Mouse (Mus musculus): ENCODE data around the gene Sacs.

Gene Sacs

GRCm38 (mm10) chr14:61238751-61239150 is 100.5 kb downstream of the Sacs start:
- DNase-seq (ENCODE audit: low spot score) = no peak

- peak; percentile 62 for DNase-seq (ENCODE audit: low spot score)
These were observed 104.4 kb downstream of the Sacs start for GRCm38 (mm10) chr14:61242611-61243010.

GRCm38 (mm10) chr14:61246444-61246843 is 108.2 kb downstream of the Sacs start:
- no peak for DNase-seq (ENCODE audit: low spot score)

GRCm38 (mm10) chr14:61252596-61253388 is 114.5 kb downstream of the Sacs start:
- no peak for DNase-seq (ENCODE audit: low spot score)

GRCm38 (mm10) chr14:61258352-61258751 is 120.1 kb downstream of the Sacs start, which contains the start of gene Sgcg:
Sgcg (minus strand) TSS chr14:61258490.
- no peak for DNase-seq (ENCODE audit: low spot score)

GRCm38 (mm10) chr14:61259084-61259483 is 120.8 kb downstream of the Sacs start:
- DNase-seq (ENCODE audit: low spot score) = peak; percentile 31

GRCm38 (mm10) chr14:61267908-61268475 is 129.7 kb downstream of the Sacs start:
- DNase-seq (ENCODE audit: low spot score) = no peak

- DNase-seq (ENCODE audit: low spot score) = peak; percentile 16
These were observed 136.3 kb downstream of the Sacs start for GRCm38 (mm10) chr14:61274414-61275198.

- peak; percentile 46 for DNase-seq (ENCODE audit: low spot score)
These were observed 139.0 kb downstream of the Sacs start for GRCm38 (mm10) chr14:61277285-61277684.

GRCm38 (mm10) chr14:61278676-61279300 is 140.5 kb downstream of the Sacs start:
- no peak for DNase-seq (ENCODE audit: low spot score)

- DNase-seq (ENCODE audit: low spot score) = no peak
These were observed 150.5 kb downstream of the Sacs start for GRCm38 (mm10) chr14:61288606-61289286.
